Mouse (Mus musculus) olfactory bulb, adult 2 months (tissue): ENCODE measurements around the gene Arid5b. TPM values are rescaled to one million over a fixed set of nuclear protein-coding genes. Genes with fewer than 3 reads are reported as not detected.

Experiments used
- H3K27ac ChIP-seq: fragments of 200-500 bp; 2 replicates; pipeline ENCODE4 v1.5.1; 2012; ENCODE audit warnings: low read depth, low read length; ENCODE audit not compliant: insufficient read depth
- H3K4me1 ChIP-seq: fragments of 200-500 bp; 2 replicates; pipeline ENCODE4 v1.6.1; 2012; ENCODE audit warnings: low read length; ENCODE audit not compliant: control insufficient read depth, insufficient read depth
- H3K4me3 ChIP-seq: fragments of 200-500 bp; 2 replicates; pipeline ENCODE4 v1.5.1; 2012; ENCODE audit warnings: mild to moderate bottlenecking, low read depth, low read length, moderate library complexity; ENCODE audit not compliant: insufficient read depth
- CTCF ChIP-seq: fragments of 200-500 bp; IDR thresholded peaks from 2 replicates; pipeline ENCODE4 v1.5.1; 2012; ENCODE audit warnings: low read depth, mild to moderate bottlenecking, low read length, moderate library complexity; ENCODE audit not compliant: insufficient read depth
- POLR2A ChIP-seq: fragments of 200-500 bp; IDR thresholded peaks from 2 replicates; pipeline ENCODE4 v1.6.1; 2012; ENCODE audit warnings: mild to moderate bottlenecking, low read depth, low read length, moderate library complexity; ENCODE audit not compliant: insufficient read depth
- WGBS: fragments of 180-500 bp; shearing (Covaris S2); methylation state at CpG from one replicate; pipeline ENCODE4 v1.1.7; 2018; 5-methylcytosine and 5-hydroxymethylcytosine counted together
- polyA plus RNA-seq: library from polyadenylated mRNA; stranded (reverse); fragments of >200 nt; gene quantifications from 2 replicates; pipeline ENCODE4 v1.2.4, GENCODE M21; 2012; ENCODE audit warnings: low replicate concordance; ENCODE audit not compliant: missing spikeins, insufficient read depth, insufficient read length

The Arid5b gene
- polyA plus RNA-seq, 1 experiment = not detected

- no peak overlapping the region for H3K27ac ChIP-seq
- no peak for TF ChIP-seq CTCF
- no peaks in the 10 kb centered on the region for H3K4me1 ChIP-seq
- H3K4me3 ChIP-seq = no peak overlapping the region
- 91% methylated on average over 19 of the region's 19 CpGs for WGBS
These were observed 180.5 kb downstream of the Arid5b start for GRCm38 (mm10) chr10:68097821-68098675.

- WGBS = 96% methylated on average over 12 of the region's 12 CpGs
These were observed 182.1 kb downstream of the Arid5b start for GRCm38 (mm10) chr10:68096395-68096794.

GRCm38 (mm10) chr10:68095136-68095535 lies 183.4 kb downstream of the Arid5b start:
- TF ChIP-seq POLR2A = no peak
- no peak for TF ChIP-seq CTCF
- no peak overlapping the region for H3K4me3 ChIP-seq
- H3K4me1 ChIP-seq = no peaks in the 10 kb centered on the region
- H3K27ac ChIP-seq = no peak overlapping the region
- 94% methylated on average over 2 of the region's 2 CpGs for WGBS

More at GRCm38 (mm10) chr10:68096395-68096794, 182.1 kb downstream of the Arid5b start:
- Histone ChIP-seq H3K27ac (no peak overlapping the region), H3K4me3 (no peak overlapping the region), H3K4me1 (no peaks in the 10 kb centered on the region)
- TF ChIP-seq CTCF = no peak
- 0 out of 2 replicates have a peak, but pooled peaks have one; percentile 10 for TF ChIP-seq POLR2A

GRCm38 (mm10) chr10:68093496-68093895 lies 185.0 kb downstream of the Arid5b start:
- H3K4me1 ChIP-seq = no peaks in the 10 kb centered on the region
- no peak overlapping the region for H3K4me3 ChIP-seq
- TF ChIP-seq CTCF (no peak), POLR2A (no peak)
- 65% methylated on average over 3 of the region's 3 CpGs for WGBS
- no peak overlapping the region for H3K27ac ChIP-seq

- TF ChIP-seq POLR2A = no peak
- TF ChIP-seq CTCF = no peak
- 91% methylated on average over 4 of the region's 4 CpGs for WGBS
These were observed 186.7 kb downstream of the Arid5b start for GRCm38 (mm10) chr10:68091840-68092239.

GRCm38 (mm10) chr10:68091011-68091410 lies 187.5 kb downstream of the Arid5b start:
- no peaks in the 10 kb centered on the region for H3K4me1 ChIP-seq
- no peak overlapping the region for H3K4me3 ChIP-seq
- H3K27ac ChIP-seq = no peak overlapping the region
- 95% methylated on average over 11 of the region's 11 CpGs for WGBS
- TF ChIP-seq POLR2A (no peak), CTCF (no peak)

More at GRCm38 (mm10) chr10:68091840-68092239, 186.7 kb downstream of the Arid5b start:
- Histone ChIP-seq H3K4me3 (no peak overlapping the region), H3K27ac (no peak overlapping the region), H3K4me1 (no peaks in the 10 kb centered on the region)

- 79% methylated on average over 3 of the region's 3 CpGs for WGBS
- TF ChIP-seq CTCF (no peak), POLR2A (no peak)
These were observed 188.0 kb downstream of the Arid5b start for GRCm38 (mm10) chr10:68090544-68090943.

GRCm38 (mm10) chr10:68090197-68090535 lies 188.4 kb downstream of the Arid5b start:
- TF ChIP-seq CTCF (no peak), POLR2A (no peak)
- 60% methylated on average over 4 of the region's 4 CpGs for WGBS
- Histone ChIP-seq H3K4me3 (no peak overlapping the region), H3K4me1 (no peaks in the 10 kb centered on the region), H3K27ac (no peak overlapping the region)

More at GRCm38 (mm10) chr10:68090544-68090943, 188.0 kb downstream of the Arid5b start:
- H3K4me3 ChIP-seq = no peak overlapping the region
- H3K4me1 ChIP-seq = no peaks in the 10 kb centered on the region
- no peak overlapping the region for H3K27ac ChIP-seq

GRCm38 (mm10) chr10:68089435-68090196 lies 188.9 kb downstream of the Arid5b start:
- 80% methylated on average over 15 of the region's 15 CpGs for WGBS
- Histone ChIP-seq H3K4me1 (no peaks in the 10 kb centered on the region), H3K4me3 (no peak overlapping the region), H3K27ac (no peak overlapping the region)
- no peak for TF ChIP-seq CTCF
- TF ChIP-seq POLR2A = no peak
